Mouse (Mus musculus) heart, embryonic 15.5 days (tissue): Measurements from ENCODE around the gene Qars. TPM values are rescaled to one million over a fixed set of nuclear protein-coding genes. Genes with fewer than 3 reads are reported as not detected.

Experiments
- ATAC-seq: fragments of 200-750 bp; cut with Nextera tagmentation; replicated peaks from 2 replicates; pipeline ENCODE4 v1.8.0; 2017; ENCODE audit warnings: low read depth, moderate TSS enrichment; ENCODE audit not compliant: insufficient number of reproducible peaks, insufficient read depth, low FRiP score
- H3K27ac ChIP-seq: fragments of 300-500 bp; sonication (generic); 2 replicates; pipeline ENCODE4 v1.5.1; 2015; ENCODE audit warnings: mild to moderate bottlenecking, inconsistent platforms
- H3K27me3 ChIP-seq: fragments of 300-500 bp; sonication (generic); 2 replicates; pipeline ENCODE4 v1.6.1; 2015; ENCODE audit warnings: inconsistent platforms
- H3K36me3 ChIP-seq: fragments of 300-500 bp; sonication (generic); 2 replicates; pipeline ENCODE4 v1.6.1; 2015; ENCODE audit warnings: mild to moderate bottlenecking, inconsistent platforms
- H3K4me1 ChIP-seq: fragments of 300-500 bp; sonication (generic); replicated peaks from 2 replicates; pipeline ENCODE4 v1.6.1; 2015; ENCODE audit warnings: inconsistent platforms
- H3K4me2 ChIP-seq: fragments of 300-500 bp; sonication (generic); 2 replicates; pipeline ENCODE4 v1.6.1; 2015; ENCODE audit warnings: inconsistent platforms, mild to moderate bottlenecking, moderate library complexity
- H3K4me3 ChIP-seq: fragments of 300-500 bp; sonication (generic); 2 replicates; pipeline ENCODE4 v1.5.1; 2015; ENCODE audit warnings: mild to moderate bottlenecking, inconsistent platforms
- H3K9ac ChIP-seq: fragments of 300-500 bp; sonication (generic); 2 replicates; pipeline ENCODE4 v1.6.1; 2015; ENCODE audit warnings: mild to moderate bottlenecking, inconsistent platforms
- H3K9me3 ChIP-seq: fragments of 300-500 bp; sonication (generic); replicated peaks from 2 replicates; pipeline ENCODE4 v1.6.1; 2016; ENCODE audit warnings: inconsistent platforms
- WGBS: fragments of 180-500 bp; shearing (Covaris S2); methylation state at CpG from one replicate; pipeline ENCODE4 v1.1.7; 2015; ENCODE audit warnings: mixed read lengths; 5-methylcytosine and 5-hydroxymethylcytosine counted together
- polyA plus RNA-seq: library from polyadenylated mRNA; unstranded; fragments of >200 nt; fragmentation: Nextera tagmentation; extraction: Ambion mirVana; gene quantifications from 2 replicates; pipeline ENCODE4 v1.2.1, GENCODE M21; 2015

The Qars gene
- polyA plus RNA-seq, 1 experiment from 2014 or later = 49.4 TPM

DNA sequence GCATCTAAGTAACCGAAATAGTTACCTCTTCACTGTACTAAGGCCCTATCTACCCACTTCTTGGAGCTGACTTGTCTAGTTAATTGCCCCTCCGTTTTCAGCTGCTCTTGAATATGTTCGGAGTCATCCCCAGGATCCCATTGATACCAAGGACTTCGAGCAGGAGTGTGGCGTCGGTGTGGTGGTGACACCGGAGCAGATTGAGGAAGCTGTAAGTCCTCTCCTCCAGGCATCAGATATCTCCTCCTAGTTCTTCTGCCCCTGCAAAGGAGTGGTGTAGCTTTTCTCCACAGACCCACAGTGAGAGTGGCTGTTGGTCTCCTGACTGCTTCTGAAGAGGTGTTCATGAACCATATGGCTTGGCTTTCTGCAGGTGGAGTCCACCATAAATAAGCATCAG, 1.3 kb downstream of the Qars start:
- H3K27me3 ChIP-seq = no peaks in the 10 kb centered on the region
- no peak overlapping the region for H3K27ac ChIP-seq
- 76% methylated on average over 7 of the region's 7 CpGs for WGBS
- peak overlapping the region; percentile 81 for H3K4me2 ChIP-seq
- peaks cover 41% of the 10 kb centered on the region for H3K36me3 ChIP-seq
- H3K4me3 ChIP-seq = peak overlapping the region; percentile 76
- peak overlapping the region; percentile 77 for H3K9ac ChIP-seq
- H3K4me1 ChIP-seq = peaks cover 13% of the 10 kb centered on the region
- no peaks in the 10 kb centered on the region for H3K9me3 ChIP-seq
- no peak for ATAC-seq

DNA sequence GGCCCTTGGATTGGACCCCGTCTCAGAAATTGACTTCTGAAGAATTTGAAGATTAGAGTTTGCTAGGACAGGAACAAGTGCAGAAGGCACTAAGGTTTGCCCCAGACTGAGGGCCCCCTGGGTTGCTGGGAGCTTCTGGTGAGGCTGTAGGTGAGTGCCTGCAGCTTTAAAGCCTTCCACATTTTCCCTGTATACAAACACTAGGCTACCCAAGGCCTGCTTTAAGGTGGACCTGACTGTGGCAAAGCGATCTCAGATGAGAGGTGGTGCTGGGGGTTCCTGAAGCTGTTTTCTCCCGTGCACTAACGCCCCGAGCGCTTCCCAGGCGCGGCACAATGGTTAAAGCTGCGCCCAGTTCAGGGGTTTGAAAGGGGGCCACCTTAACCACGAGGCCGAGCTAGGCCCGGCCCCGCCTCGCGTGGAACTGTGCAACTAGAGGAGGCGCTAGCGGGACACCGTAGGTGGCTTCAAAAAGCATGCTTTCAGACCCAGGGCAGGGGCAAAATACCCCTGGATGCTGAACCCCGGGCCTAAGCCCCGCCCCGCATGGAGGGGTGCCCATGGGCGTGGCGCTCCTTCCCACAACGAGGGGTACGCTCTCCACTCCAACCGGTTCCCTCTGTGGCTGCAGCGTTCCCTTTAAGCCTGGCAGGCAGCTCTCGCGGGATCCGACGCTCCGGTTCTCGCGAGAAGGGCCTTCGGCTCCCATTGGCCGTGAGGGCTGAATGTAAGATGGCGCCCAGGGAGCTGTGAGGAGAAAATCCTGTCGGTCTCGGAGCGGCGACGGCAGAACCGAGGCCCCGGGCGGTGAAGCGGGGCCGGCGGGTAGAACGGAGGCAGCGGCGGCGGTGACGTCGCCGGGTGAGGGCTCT, 9.1 kb downstream of the Qars start, which contains the start of gene Qrich1:
TSS of gene Qrich1 (plus strand) at position 427 of the 872 bp plus-strand sequence.
- no peaks in the 10 kb centered on the region for H3K9me3 ChIP-seq
- peak; percentile 89 for ATAC-seq
- H3K27ac ChIP-seq = peak within 1 kb of the TSS; percentile 98
- H3K4me1 ChIP-seq = peaks cover 20% of the 10 kb centered on the region
- peaks cover 46% of the 10 kb centered on the region for H3K36me3 ChIP-seq
- no peaks in the 10 kb centered on the region for H3K27me3 ChIP-seq
- 1% methylated on average over 55 of the region's 55 CpGs for WGBS
- peak within 1 kb of the TSS; percentile 75 for H3K4me2 ChIP-seq
- peak within 1 kb of the TSS; percentile 100 for H3K4me3 ChIP-seq
- H3K9ac ChIP-seq = peak within 1 kb of the TSS; percentile 95

- Histone ChIP-seq H3K4me1 (peaks cover 20% of the 10 kb centered on the region), H3K27me3 (no peaks in the 10 kb centered on the region), H3K27ac (peak overlapping the region; percentile 98), H3K4me3 (peak overlapping the region; percentile 100), H3K9me3 (no peaks in the 10 kb centered on the region), H3K9ac (peak overlapping the region; percentile 95), H3K4me2 (peak overlapping the region; percentile 75), H3K36me3 (peaks cover 39% of the 10 kb centered on the region)
- under 1% methylated on average over 63 of the region's 95 CpGs for WGBS
- ATAC-seq = peak; percentile 82
Observed at GRCm38 (mm10) chr9:108517253-108517930, 9.9 kb downstream of the Qars start.

- H3K36me3 ChIP-seq = peaks cover 33% of the 10 kb centered on the region
- H3K9ac ChIP-seq = peak overlapping the region; percentile 95
- no peaks in the 10 kb centered on the region for H3K27me3 ChIP-seq
- WGBS = under 1% methylated on average over 13 of the region's 13 CpGs
- no peaks in the 10 kb centered on the region for H3K9me3 ChIP-seq
- peaks cover 20% of the 10 kb centered on the region for H3K4me1 ChIP-seq
- H3K27ac ChIP-seq = peak overlapping the region; percentile 98
- peak overlapping the region; percentile 100 for H3K4me3 ChIP-seq
- ATAC-seq = no peak
- H3K4me2 ChIP-seq = peak overlapping the region; percentile 75
Observed at GRCm38 (mm10) chr9:108517931-108518332, 10.4 kb downstream of the Qars start.

DNA sequence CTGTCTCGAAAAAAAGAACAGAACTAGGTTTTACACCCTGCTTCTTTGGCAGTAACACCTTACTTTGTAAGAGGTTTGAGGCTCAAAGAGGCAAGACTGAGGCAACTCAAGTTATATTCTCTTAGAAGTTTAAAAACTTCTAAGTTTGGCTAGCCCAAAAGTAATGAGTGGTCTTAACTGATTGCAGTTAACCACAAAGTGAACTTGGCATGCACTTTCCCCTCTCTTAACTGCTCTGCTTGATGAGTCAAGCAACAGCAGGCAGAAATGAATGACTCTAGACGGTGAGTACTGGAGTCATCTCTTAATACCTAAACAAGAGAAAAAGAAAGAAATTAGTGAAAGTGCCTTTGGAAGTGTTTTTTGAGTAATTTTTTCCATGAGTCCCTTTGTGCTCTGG, 14.1 kb downstream of the Qars start:
- no peak for ATAC-seq
- Histone ChIP-seq H3K27ac (no peak overlapping the region), H3K4me1 (peaks cover 19% of the 10 kb centered on the region), H3K4me3 (no peak overlapping the region), H3K27me3 (no peaks in the 10 kb centered on the region), H3K36me3 (peaks cover 8% of the 10 kb centered on the region; the same call in 1 of the 2 replicates), H3K4me2 (no peak overlapping the region), H3K9ac (no peak overlapping the region), H3K9me3 (no peaks in the 10 kb centered on the region)
- 71% methylated on average over 2 of the region's 2 CpGs for WGBS

DNA sequence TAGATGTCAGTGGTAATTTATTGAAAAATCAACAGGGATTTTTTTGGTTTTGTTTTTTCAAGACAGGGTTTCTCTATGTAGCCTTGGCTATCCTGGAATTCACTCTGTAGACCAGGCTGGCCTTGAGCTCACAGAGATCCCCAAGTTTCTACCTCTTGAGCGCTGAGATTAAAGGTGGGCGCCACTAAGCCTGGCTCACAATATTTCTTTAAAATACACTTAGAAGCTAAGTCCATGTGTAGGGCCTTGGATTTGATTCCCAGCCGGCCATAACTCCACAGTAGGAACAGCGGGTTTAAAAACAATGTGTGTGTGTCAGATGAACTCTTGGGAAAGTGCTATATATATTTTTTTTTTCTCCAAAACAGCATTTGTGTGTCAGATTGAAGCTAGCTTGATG, 15.8 kb downstream of the Qars start:
- H3K4me1 ChIP-seq = peaks cover 19% of the 10 kb centered on the region

DNA sequence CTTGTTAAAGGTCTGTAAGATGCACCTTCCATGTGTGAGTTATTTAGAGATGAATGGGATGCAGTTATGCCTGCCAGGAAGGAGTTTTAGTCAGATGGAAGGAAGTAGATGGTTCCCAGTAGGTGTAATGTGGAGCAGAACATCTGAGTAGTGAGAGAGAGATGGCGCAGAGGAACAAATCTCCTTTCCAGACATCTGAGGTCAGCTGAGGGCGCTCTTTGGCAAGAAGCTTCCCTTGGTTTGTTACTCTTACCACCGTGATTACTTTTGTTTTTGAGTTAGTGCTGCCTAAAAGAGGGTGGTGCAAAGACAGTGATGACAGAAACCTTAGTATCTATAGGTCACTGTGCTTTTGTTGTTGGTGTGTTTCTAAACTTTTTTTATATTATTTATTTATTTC, 17.9 kb downstream of the Qars start:
- H3K27ac ChIP-seq = no peak overlapping the region
- WGBS = 68% methylated on average over 3 of the region's 3 CpGs
- no peak overlapping the region for H3K9ac ChIP-seq
- H3K4me2 ChIP-seq = no peak overlapping the region
- H3K27me3 ChIP-seq = no peaks in the 10 kb centered on the region
- H3K4me3 ChIP-seq = no peak overlapping the region
- peaks cover 23% of the 10 kb centered on the region for H3K36me3 ChIP-seq
- no peaks in the 10 kb centered on the region for H3K9me3 ChIP-seq
- ATAC-seq = no peak
- peaks cover 9% of the 10 kb centered on the region for H3K4me1 ChIP-seq

More for the DNA sequence above, 15.8 kb downstream of the Qars start:
- H3K36me3 ChIP-seq = peaks cover 8% of the 10 kb centered on the region; the same call in 1 of the 2 replicates
- no peak overlapping the region for H3K9ac ChIP-seq
- 95% methylated on average over 4 of the region's 4 CpGs for WGBS
- no peak overlapping the region for H3K27ac ChIP-seq
- no peaks in the 10 kb centered on the region for H3K27me3 ChIP-seq
- no peak overlapping the region for H3K4me2 ChIP-seq
- no peak overlapping the region for H3K4me3 ChIP-seq
- H3K9me3 ChIP-seq = no peaks in the 10 kb centered on the region
- ATAC-seq = no peak

GRCm38 (mm10) chr9:108530954-108531353, 23.4 kb downstream of the Qars start:
- no peak for ATAC-seq

DNA sequence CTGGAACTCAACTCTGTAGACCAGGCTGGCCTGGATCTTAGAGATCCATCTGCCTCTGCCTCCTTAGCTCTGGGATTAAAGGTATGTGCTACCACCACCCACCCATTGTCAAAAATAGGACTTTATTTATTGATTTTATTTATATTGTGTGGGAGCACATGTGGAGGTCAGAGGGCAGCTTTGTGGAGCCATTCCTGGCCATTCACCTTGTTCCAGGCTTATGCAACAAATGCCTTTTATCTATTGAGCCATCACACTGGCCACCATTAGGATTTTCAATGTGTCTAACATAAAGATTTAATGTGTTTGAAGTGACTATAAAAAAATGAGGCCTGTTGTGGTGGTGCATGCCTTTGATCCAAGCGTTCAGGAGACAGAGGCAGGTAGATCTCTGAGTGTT, 24.0 kb downstream of the Qars start:
- Histone ChIP-seq H3K4me3 (no peak overlapping the region), H3K27ac (no peak overlapping the region), H3K27me3 (no peaks in the 10 kb centered on the region), H3K9ac (no peak overlapping the region), H3K9me3 (no peaks in the 10 kb centered on the region), H3K4me1 (no peaks in the 10 kb centered on the region), H3K4me2 (no peak overlapping the region), H3K36me3 (peaks cover 74% of the 10 kb centered on the region)
- no peak for ATAC-seq
- 98% methylated on average over 1 of the region's 1 CpGs for WGBS

More at GRCm38 (mm10) chr9:108530954-108531353, 23.4 kb downstream of the Qars start:
- Histone ChIP-seq H3K4me1 (no peaks in the 10 kb centered on the region), H3K9me3 (no peaks in the 10 kb centered on the region), H3K36me3 (peaks cover 68% of the 10 kb centered on the region), H3K4me3 (no peak overlapping the region), H3K27ac (no peak overlapping the region), H3K4me2 (no peak overlapping the region), H3K9ac (no peak overlapping the region), H3K27me3 (no peaks in the 10 kb centered on the region)
- 76% methylated on average over 1 of the region's 1 CpGs for WGBS

- Histone ChIP-seq H3K9me3 (no peaks in the 10 kb centered on the region), H3K27ac (no peak overlapping the region), H3K4me1 (no peaks in the 10 kb centered on the region), H3K36me3 (peaks cover 80% of the 10 kb centered on the region), H3K27me3 (no peaks in the 10 kb centered on the region), H3K4me3 (no peak overlapping the region), H3K4me2 (no peak overlapping the region), H3K9ac (no peak overlapping the region)
- ATAC-seq = no peak
Observed at GRCm38 (mm10) chr9:108540846-108541245, 33.3 kb downstream of the Qars start.

DNA sequence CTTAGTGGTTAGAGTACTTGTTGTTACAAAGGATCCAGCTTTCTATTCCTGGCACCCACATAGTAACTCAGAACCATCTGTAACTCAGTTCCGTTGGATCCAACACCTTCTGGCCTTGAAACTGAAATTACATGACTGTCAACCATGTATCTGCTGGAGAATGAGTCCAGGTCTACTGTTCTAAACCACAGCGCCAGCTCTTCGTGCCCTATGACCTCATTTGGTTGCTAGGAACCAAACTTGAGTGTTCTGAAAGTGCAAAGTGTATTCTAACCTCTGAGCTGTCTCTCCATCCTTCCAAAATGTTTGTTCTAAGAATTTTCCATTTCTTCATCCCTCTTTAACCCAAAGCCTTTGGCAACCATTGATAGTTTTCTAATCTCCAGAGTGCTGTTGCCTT, 38.5 kb downstream of the Qars start:
- Histone ChIP-seq H3K36me3 (peaks cover 88% of the 10 kb centered on the region), H3K9ac (no peak overlapping the region), H3K4me1 (no peaks in the 10 kb centered on the region), H3K4me3 (no peak overlapping the region), H3K27ac (no peak overlapping the region), H3K27me3 (no peaks in the 10 kb centered on the region), H3K9me3 (no peaks in the 10 kb centered on the region), H3K4me2 (no peak overlapping the region)
- no peak for ATAC-seq
- WGBS = 94% methylated on average over 3 of the region's 3 CpGs
